Mouse (Mus musculus) kidney, adult 18-20 months (tissue): ENCODE results near the gene Cmpk1.
"Not testable (repeated sequence)": the region's sequence is repeated elsewhere in the genome, so short reads cannot be mapped to it uniquely, and the experiment has no call there.

ENCODE experiments used
- DNase-seq: peaks from one replicate; pipeline ENCODE4 v3.0.0; 2021

Gene Cmpk1

DNA sequence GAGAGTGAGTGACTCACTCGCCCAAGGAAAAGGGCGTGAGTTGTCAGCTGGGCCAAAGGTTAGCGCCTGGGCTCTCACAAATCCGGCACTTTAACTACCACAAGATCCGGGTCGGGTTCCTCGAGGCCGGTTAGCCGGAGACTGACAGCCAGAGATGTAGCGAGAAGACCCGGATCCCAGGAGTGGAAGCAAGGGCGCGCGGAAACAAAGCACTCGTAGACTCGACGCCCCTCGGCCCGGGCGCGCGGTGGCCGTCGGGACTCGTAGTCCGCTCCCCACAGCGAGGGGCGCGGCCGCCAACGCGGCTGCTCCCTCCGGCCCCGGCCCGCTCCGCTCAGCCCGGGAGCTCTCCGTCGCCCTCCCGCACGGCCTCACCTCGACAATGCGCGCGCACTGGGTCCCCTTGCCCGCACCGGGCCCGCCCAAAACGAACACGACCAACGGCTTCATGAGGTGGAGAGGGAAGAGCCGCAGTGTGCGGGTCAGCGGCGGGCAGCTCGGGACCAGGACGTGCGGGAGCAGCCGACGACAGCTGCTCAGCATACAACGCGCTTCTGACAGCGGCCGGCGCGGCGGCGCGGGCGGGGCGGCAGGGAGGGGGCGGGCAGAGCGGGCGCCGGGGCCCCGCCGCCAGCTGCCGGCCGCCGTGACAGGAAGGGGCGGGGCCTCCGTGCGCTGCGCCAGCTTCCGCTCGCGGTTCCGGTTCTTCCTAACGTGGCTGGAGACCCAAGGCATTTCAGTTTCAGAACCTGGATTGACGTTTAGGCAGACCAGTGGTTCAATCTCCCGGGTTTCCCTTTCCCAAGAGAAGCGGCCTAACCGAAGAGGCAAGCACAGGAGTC lies at the start of gene Cmpk1:
Gene Cmpk1, minus strand, starts transcription at position 651 of the 842 bp plus-strand sequence.
- peak; percentile 87 for DNase-seq

DNA sequence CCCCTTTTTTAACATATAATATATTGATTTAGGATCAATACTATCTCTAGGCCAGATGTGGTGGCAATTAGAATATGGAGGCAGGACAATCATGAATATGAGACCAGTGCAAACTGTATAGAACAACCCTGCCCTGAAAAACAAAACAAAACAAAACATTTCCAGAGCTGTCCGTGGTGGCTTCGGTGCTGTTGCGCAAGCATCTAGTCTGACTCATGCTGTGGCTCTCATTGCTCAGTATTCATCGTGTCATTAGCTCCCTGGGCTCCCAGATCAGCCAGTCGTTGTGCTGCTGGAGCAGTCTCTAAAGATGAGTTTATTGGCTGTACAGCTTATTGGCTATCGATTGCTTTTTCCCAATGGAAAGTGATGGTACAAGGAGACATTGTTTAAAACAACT lies 48.0 kb upstream of the Cmpk1 start:
- no peak for DNase-seq

DNA sequence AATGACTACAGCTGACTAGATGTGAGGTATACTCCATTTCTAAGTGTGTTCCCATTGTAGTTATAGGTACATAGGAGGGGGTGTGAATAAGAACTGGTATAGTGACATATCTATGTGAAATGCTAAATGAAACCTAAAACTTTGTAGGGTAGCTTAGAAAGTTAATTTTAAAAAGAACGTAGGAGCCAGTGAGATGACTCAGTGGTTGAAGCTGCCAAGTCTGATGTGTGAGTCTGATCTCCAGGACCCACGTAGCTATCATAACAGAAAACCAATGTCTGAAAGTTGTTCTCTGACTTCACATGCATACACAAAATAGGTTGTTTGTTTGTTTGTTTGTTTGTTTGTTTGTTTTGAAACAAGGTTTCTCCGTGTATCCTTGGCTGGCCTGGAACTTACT lies 33.0 kb upstream of the Cmpk1 start:
- no peak for DNase-seq

DNA sequence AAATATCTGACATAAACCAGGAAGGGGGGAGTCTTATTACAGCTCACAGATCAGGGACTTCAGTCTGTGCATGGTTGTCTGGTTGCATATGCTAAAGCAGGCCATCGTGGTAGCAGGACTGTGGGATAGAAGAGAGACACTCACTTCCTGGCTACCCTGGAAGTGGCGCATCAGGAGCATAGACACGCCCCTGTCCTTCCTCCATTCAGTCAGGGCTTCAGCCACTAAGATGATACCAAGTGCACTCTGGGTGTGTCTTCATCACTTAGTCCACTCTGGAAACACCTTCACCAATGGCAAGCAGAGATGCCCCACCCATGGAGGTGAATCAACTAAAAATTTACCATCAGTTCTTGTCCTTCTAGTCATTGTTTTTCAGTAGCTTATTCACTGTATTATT lies 27.2 kb upstream of the Cmpk1 start:
- DNase-seq, result no peak

DNA sequence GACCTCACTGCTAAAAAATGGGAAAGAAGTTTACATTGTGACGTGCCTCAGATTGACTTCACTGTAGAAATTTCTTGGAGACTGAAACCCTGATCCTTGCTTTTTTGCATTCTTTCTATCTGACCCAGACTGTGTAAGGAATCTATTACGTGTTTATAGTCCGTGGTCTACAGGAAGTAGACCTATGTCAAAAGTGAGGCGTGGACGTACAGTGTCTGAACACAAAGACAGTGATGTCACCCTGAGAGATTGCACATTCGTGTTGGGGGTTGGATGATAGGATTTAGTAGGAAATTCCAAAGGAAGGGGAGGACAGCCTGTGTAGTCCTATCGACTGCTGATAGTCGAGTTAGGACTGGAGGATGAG lies 13.4 kb upstream of the Cmpk1 start:
- DNase-seq, result no peak

DNA sequence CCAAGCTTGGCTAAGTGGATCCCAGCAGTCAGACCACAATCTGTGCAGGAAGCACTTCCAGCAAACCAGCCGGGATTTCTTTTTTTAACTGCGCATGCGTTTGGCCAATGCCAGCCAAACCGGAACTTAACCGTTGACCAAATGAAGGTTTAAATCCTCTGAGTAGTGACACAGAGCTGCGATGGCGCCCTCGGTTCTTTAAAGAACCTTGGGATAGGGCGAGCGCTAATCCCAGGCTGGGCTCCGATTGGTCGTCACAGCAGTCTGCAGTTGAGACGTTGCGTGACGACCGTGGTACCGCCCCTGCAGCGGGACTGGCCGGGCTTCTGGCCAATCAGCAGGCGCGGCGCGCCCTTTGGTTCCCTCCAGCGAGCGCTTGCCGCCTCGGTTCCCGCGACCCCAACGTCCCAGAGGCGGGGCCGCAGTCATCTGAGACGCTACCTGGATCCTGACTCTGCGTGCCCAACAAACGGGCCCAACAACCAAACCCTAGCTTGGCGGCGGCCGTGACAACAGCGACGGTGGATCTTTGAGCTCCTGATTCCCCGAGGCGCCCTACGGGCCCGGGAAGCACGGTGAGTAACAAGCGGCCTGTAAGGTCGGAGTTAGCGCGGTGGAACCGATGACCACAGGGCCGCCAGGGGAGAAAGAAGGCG lies 12.9 kb upstream of the Cmpk1 start, which contains the start of gene Stil:
Gene Stil, plus strand, starts transcription at position 387 of the 656 bp plus-strand sequence.
- DNase-seq, result peak; percentile 93

DNA sequence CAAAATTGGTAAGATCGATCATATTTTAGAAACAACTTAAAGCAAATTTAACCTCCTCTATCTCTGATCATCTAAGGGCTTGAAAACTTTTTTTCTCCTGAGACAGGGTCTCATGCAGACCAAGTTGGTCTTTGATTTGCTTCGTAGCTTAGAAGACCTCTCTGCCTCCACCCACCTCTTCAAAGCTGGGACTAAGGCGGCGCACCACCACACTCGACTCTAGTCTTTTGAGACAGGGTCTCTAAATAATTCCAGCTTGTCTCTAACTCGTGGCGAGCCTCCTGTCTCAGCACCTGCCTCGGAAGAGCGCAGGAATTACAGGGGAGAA lies 12.4 kb upstream of the Cmpk1 start:
- no peak for DNase-seq

DNA sequence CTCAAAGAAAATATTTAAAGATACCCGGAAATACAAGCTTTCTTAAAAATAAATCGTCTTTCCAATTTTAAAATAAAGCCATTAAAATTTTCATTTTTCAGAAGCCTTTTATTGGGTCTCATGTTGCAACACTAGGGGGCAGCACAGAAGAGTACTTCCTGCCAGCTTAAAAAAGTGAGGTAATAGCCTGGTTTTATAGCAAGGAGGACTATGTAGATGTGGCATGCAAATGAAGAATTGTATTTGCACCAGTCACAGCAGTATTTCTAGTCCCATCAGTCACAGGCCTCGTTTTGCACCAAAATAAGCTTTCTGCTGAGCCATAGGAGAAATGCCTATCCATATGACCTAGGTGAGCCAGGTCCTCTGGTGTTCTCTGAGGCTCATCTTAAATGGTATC lies 10.0 kb upstream of the Cmpk1 start:
- DNase-seq, result peak; percentile 12

DNA sequence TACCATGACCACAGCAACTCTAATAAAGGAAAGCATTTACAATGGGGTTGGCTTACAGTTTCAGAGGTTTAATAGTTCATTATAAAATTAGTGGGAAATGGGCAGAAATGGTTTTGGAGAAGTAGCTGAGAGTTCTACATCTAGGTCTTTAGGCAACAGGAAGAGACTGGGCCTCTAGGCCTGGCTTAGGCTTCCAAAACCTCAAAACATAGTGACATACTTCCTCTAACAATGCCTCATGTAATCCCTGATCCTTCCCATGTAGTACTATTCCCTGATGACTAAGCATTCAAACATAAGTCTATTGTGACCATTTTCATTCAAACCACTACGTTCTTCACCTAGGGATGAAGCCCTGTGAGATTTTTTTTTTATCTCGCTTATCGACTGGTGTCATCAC lies 7.2 kb upstream of the Cmpk1 start:
- DNase-seq, result no peak

DNA sequence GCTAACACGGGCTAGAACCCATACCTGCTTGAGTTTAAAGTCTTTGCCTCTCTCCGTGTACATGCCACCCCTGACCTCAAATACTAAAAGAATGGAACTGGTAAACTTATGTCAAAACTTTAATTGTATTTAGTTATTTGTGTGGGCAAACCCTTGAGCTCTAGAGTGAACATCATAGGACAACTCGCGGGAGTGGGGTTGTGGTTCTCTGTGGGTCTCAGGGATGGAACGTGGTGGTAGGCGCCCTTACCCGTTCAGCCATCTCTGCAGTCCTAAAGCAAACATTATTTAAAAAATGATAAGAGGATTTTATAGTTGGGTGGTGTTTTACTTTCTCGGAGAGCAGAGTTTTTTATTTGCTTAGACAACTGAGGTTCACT lies 840 bp downstream of the Cmpk1 start:
- no peak for DNase-seq

DNA sequence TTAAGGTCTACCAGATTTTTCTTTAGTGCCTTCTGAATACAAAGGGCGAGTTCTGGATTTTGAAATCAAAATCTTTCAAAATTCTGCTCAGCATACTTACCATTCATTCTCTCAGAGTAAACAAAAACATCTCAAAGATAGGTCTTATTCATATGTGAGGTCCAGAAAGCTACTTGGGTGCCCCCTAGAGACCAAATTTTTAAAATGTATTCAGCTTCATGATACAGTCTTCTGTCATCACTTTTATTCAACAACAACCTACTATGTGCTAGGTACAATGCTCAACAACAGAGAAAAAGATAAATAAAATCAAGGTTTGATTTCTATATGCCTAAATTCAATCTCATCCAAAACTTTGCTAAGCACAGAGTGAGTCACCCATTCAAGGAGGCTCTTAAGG lies 4.0 kb downstream of the Cmpk1 start:
- DNase-seq, result no peak

DNA sequence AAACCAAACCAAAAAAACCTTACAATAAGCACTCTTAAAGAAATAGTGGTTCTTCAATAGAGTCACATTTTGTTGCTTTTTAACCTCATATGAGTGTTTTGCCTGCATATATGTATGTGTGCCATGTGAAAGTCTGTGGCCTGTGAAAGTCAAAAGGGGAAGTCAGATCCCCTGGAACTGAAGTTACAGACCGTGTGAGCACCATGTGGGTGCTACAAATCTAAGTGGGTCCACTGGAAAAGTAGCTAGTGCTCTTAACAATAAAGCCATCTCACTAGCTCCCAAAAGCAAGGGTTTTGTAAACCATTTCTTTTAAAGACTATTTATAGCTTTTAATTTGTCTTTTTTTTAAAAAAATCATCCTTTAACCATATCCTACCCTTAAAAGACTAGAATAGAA lies 4.4 kb downstream of the Cmpk1 start:
- no peak for DNase-seq

DNA sequence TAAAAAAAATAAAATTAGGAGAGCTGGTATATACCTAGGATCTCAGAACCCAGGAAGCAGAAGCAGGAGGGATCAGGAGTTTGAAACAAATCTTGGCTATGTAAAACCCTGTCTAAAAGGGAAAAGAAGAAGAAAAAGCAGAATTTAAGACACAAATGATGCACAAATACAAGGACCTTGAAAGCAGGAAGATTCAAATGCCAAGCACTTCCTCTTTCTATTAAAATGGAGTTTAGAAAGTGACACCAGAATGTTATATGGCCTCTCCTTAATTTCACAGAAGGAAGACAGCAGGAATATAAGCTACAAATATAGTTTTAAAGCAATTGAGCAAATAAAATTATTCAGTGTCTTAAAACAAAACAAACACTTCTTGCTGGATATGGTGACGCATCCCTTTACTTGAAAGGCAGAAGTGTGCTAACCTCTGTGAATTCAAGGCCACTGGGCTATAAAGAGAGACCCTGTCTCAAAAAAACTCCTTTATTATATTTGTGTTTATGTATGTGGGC lies 13.8 kb downstream of the Cmpk1 start:
- no peak for DNase-seq

DNA sequence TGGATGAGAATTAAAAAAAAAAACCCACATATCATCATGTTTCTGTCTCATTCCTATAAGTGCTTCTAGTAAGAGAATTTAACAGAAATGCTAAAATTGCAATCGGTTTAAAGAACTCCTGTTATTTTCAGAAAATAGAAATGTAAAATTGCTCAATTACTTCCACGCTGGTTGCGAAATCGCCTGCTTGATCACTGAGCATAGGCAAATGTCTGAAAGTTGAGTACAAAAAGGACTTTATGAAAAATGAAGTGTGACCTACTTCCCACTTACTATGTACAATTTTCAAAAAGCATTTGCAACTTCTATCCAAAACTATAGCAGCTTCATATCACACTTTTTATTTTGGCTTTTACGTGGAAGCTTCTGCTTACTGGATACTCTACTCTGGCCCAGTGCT lies 16.3 kb downstream of the Cmpk1 start:
- DNase-seq, result no peak

DNA sequence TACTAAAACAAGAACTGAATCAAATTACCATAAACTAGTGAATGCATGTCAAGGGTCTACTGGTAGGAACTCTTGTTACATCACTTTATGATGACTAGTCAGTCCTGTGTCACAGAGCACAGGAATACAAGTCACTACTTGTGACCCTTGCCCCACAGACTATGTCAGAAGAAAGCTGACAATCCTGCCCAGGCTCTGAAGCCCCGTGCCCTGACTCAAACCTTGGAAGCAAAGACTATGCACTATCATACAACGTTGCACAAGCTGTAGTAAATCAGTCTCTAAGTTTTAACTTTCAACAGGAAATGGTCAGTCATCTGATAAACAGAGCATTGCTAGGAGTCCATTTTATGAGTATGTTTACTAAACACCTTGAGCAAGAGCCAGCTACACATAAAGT lies 26.2 kb downstream of the Cmpk1 start:
- not testable (repeated sequence) for DNase-seq

DNA sequence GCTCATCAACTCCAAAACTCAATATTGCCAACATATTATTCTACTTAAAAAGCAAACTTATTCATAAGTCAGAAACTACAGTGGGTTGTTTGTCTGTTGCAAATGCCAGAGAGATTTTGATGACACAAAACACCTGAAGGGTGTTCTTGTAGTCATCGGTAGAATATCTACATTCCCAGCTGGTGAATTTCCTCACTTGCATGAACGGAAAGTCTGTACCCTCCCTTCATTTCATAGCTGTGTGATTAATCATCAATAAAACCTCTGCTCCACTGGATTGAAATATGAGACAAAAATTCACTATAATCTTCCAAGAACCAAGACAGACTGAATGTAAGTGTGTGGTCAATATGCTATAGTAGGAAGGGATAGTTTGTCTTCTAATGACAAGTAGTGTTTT lies 27.5 kb downstream of the Cmpk1 start:
- DNase-seq, result no peak

DNA sequence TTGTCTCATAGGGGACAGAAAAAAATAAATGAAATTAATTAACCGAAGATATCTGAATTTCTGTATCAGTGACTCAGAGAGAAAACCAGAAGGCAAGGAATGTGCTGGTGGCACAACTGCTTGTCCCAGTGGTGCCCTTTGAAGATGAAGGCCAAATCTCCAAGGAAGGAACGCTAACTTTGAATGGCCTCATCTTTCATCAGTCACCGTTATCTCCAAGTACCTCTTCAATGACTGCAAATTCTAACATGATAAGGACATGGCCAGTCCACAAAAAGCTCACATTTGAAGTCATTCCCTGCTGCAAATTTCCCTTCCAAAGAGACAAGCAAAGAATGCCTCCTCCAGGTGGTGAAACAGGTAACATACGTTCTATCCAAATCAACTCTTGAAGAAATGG lies 28.3 kb downstream of the Cmpk1 start:
- DNase-seq, result no peak

DNA sequence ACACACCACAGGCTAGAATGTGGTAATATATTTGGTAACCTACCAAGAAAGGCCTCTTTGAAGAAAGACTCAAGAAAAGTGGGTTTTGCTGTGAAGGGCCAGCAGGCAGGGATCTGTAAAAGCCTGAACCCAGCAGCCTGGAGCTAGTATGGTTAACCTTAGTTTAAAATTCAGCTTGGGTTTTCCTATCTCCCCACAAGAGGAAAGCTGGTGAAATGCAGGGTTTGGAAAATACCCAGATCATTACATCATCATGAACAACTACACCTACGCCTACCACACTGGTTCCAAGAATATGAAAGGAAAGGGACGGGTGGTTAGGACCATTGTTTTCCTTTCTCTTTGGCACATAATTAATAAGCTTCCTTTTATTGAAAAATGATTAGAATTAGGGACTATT lies 28.8 kb downstream of the Cmpk1 start:
- no peak for DNase-seq

DNA sequence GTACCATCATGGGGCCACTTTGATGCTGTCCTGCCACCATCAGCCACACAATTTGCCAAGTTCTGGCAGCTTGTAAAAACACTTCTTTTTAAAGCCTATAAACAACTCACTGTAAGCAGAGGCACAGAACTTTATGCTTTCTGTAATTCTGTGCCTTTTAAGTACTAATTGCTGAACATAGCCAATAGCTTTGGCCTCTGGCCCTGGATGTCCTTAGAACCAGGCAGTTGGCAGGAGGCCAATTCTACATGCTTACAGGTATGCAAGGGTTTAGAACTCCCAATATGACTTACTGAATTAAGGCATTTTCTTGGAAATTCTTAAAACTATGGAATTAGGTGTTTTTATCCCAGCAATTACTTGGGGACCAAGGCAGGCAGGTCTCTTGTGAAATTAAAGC lies 29.6 kb downstream of the Cmpk1 start:
- DNase-seq, result peak; percentile 16

DNA sequence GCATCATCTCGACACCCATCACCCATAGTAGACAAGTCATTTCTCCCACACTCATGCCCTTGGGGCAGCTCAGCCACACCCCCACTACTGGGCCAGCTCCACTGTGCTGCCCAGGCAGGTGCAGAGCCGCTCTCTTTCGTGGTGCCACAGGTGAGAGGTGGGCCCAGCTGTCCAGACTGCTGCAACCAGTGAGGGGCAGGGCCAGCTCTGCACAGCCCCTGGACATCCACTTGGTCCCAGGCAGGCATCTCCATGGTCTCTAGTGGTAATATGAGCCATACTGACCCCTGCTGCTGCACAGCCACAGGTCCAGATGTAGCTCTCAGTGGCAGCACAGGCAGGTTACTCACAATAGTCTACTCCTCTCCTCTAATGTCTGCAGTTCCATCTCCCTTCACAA lies 33.9 kb downstream of the Cmpk1 start:
- DNase-seq, result no peak

DNA sequence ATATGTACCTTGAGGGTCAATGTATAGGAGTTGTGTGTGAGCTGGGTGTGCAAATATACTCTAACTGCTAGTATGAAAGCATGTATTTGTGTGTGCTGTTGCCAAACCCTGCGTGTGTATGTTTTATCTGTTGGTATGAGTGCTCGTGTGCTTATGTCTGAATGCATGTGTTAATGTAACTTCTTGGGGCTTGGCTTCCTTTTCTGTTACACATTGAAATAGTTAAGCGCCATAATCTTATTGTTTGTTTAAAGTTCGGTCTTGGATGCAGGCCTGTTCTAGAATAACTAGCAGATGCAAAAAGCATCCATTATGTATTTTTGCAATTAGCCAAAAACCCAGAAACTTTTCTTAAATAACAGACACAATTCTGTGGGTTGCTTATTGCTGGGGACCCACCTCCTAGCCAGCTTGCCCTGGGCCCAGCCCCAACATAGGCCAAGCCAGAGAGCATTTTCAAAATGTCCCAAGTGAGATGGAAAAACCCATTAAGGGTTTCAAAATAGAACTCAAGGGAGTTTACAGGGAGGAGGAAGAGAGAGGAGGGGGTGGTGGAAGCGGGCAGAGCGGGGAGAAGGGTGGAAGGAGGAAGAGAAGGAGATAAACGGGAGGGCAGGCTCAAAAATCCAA lies 39.1 kb downstream of the Cmpk1 start:
- no peak for DNase-seq

DNA sequence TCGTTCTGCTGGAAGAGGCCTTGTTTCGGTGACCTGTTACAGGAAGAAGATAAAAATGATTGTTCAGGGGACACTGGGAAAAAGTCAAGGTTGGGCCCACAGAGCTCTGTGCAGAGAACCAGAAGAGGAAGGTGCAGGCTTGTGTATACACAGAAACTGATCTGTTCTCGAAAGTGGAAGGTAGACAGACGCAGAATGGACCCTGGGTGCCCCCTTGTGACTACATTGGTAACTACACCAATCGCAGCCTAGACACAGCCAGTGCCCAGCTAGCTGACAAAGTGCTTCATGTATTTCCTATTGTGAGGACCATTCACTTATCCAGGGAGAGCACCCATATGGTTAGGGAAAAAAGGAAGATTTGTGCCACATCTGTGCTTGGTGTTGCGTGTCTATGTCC lies 39.6 kb downstream of the Cmpk1 start:
- peak; percentile 86 for DNase-seq

DNA sequence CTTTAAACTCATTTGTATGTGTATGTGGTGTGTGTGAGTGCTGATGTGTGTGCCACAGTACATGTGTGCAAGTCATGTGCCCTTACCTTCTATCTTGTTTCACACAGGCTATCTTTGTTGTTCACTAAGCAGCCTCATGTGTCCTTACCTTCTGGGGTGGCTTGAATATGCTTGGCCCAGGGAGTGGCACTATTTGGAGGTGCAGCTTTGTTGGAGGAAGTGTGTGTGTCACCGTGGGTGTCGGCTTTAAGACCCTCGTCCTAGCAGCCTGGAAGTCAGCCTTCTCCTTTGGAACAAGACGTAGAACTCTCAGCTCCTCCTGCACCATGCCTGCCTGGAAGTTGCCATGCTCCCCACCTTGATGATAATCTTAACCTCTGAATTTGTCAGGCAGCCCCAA lies 40.6 kb downstream of the Cmpk1 start:
- no peak for DNase-seq

DNA sequence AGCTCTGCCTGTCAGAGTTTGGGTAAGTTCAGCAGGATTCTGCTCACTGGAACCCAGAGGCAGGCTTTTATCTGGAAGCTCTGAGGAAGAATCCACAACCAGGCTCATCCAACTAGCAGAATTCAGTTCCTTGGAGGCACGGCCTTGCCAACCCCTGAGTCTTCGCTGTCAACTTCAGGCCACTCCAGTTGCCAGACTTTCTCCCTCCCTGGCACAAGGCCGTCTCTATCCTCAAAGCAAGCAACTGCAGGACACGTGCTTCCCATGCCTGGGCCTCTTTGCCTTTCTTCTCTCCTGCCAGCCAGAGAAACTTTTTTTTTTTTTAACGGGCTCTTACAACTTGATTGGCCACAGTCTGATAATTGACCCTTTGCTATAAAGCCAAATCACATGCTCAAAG lies 42.0 kb downstream of the Cmpk1 start:
- DNase-seq, result no peak
